Mouse (Mus musculus) bone marrow macrophage, adult 2 months (primary cell): Measurements from ENCODE around the gene Klhl25.
"Not testable (repeated sequence)": the region's sequence is repeated elsewhere in the genome, so short reads cannot be mapped to it uniquely, and the experiment has no call there.

Experiments used
- CTCF ChIP-seq: IDR thresholded peaks from 2 replicates; pipeline ENCODE4 v1.5.1; 2012; ENCODE audit warnings: low read depth, mild to moderate bottlenecking, low read length, moderate library complexity
- POLR2A ChIP-seq: IDR thresholded peaks from 2 replicates; pipeline ENCODE4 v1.6.1; 2012; ENCODE audit warnings: mild to moderate bottlenecking, low read depth, low read length, borderline replicate concordance

DNA sequence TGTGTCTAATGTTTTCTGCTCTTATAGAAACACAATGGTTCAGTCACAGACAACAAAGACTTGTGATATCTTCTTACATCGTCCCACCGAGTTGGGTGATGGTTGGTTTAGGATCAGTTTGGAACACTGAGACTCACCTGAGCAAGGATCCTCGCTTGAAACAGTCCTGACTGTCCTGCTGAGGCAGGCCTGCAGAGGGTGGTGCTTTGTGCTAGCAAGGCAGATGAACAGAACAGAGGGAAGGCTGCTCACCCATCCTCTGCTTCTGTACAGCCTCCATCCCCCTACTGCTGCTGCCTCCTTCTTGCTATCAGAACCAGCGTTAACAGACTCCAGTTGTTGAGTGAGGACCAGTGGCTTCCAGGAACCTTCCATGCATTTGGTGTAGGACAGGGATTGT is 14.2 kb upstream of the Klhl25 start:
- not testable (repeated sequence) for TF ChIP-seq CTCF, POLR2A
